Mouse (Mus musculus) G1E (cell line): ENCODE results near the gene Tmem266.

ENCODE experiments used
- CTCF ChIP-seq: IDR thresholded peaks from 2 replicates; pipeline ENCODE4 v1.5.1; 2012; ENCODE audit warnings: low read depth, low read length, inconsistent platforms, mixed read lengths
- GATA1 ChIP-seq: IDR thresholded peaks from 2 replicates; pipeline ENCODE4 v1.6.1; 2012; ENCODE audit warnings: borderline replicate concordance, low read length, inconsistent platforms, mixed read lengths
- POLR2AphosphoS5 ChIP-seq: IDR thresholded peaks from 2 replicates; pipeline ENCODE4 v1.6.1; 2012; ENCODE audit warnings: low read depth, low read length, inconsistent platforms; ENCODE audit not compliant: insufficient replicate concordance
- TAL1 ChIP-seq: conservative IDR thresholded peaks from 2 replicates; pipeline ENCODE4 v1.6.1; 2012; ENCODE audit warnings: low read depth, low read length, inconsistent platforms, mixed read lengths

- TF ChIP-seq GATA1 (no peak), CTCF (no peak), POLR2AphosphoS5 (no peak), TAL1 (no peak)
These were observed 30.5 kb downstream of the Tmem266 start for GRCm38 (mm10) chr9:55357164-55357563.
